Mouse (Mus musculus) frontal cortex, postnatal 25 days (tissue): ENCODE results near the gene Chka.

Experiments
- DNase-seq, 2 experiments: peaks; one replicate each; pipeline ENCODE4 v3.0.0; 2022; ENCODE audit warnings: low spot score in 2 of 2

Gene Chka

DNA sequence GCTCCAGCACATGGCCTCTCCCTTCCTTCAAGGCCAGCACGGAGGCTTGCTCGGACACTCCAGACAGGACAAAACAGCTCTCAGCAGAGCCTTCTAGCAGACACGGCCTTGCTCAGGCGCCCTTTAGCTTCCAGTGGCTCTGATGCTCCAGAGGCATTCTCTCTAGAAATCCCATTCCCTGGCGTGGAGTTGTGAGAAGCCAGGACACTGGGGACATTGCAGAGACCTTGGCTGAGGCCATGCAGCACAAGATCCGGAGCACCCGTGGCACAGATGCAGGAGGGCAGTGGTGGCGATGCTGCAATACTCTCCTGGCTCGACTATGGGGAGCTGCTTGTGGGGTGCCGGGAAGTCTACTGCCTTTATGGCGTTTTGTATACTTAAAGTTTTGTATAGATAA lies 65.2 kb downstream of the Chka start:
- DNase-seq: no peak

GRCm38 (mm10) chr19:3919928-3920327 lies 68.4 kb downstream of the Chka start:
- no peak for DNase-seq

DNA sequence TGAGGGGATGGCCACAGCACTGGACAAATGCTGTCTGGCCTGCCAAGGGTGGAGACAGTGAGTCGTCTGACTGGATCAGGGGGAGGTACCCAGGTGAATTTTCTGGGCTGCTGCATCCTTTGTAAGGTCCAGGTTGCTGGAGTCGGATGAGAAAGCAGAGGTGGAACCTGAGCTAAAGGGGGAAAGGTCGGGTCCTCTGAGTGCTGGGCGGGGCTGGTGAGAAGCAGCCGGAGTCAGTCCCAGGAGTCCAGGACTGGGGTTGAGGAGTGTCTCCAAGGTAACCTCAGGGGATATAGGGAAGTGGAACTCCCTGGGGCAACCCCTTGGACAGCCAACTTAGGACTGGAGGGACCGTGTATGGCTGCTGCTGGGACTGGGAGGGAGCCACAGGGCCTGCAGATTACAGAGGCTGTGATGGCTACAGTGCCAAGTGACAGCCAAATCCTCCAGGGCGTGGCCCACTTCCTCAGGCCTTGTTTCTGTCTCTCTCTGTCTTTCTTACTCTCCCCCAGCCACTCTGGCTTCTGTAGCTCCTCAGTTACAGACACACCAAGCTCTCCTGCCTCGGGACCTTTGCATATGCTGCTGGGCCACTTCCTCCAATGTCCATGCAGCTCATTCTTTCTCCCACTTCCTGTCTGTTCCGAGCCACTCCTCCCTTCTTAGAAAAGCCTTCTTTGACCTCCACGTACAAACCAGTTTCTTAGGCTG lies 71.2 kb downstream of the Chka start:
- DNase-seq: no peak

- DNase-seq: no peak
These were observed 72.0 kb downstream of the Chka start for GRCm38 (mm10) chr19:3923586-3923985.

DNA sequence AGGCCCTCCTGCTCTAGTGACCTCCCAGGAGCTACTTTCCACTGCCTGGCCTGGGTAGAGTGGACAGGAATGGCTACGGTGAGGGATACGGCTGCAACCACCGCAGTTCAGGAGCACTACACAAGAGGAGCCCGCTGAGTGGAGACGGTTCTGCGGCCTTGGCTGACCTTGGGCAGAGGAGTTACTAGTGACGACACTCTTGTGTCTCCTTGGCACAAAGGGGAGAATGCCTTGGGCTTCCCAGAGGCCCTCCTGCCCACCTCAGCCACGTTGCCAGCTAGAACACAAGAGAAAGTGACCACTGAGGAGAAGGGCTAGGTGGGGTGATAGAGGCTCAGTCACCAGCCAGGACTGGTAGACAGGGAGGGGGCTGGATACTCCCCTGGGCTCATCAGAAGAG lies 72.6 kb downstream of the Chka start:
- DNase-seq: no peak

GRCm38 (mm10) chr19:3924868-3925267 lies 73.3 kb downstream of the Chka start:
- no peak for DNase-seq

GRCm38 (mm10) chr19:3925859-3926258 lies 74.3 kb downstream of the Chka start:
- no peak for DNase-seq

DNA sequence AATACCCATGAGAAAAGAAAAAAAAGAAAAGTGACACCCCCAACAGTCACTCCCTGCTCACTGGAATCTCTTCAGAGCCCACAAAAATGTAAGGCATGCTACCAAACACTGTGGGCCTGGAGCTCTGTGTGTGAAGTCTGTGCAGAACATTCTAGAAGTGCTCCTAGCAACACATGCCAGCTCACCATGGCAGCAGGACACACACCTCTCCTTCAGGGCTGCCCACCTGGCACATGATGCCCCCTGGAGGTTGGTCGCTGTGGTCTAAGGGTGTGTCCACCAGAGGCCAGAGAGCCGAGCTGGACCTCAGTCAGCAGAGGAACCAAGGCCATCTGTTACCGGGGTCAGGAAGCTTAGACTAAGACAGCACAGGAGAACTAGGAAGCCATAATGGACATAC lies 74.7 kb downstream of the Chka start:
- no peak for DNase-seq

GRCm38 (mm10) chr19:3926685-3927084 lies 75.1 kb downstream of the Chka start:
- no peak for DNase-seq

DNA sequence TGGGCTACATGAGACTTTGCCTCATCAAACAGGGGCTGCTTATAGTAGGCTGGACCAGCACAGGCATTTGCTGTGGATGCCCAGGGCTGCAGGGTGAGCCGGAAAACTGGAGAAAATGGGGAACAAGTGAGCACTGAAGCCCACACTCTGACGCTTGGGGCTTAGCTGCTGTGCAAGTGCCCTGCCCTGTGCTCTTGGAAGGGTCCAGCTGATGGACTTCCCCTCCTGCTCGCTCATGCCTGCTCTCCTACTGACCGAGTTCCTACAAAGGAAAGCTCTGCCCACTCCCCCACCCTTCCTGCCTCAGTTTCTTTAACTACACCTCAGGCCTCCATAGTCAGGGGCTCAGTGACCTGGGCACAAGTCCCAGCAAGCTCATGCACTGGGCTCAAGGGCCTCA lies 76.4 kb downstream of the Chka start:
- DNase-seq: no peak

DNA sequence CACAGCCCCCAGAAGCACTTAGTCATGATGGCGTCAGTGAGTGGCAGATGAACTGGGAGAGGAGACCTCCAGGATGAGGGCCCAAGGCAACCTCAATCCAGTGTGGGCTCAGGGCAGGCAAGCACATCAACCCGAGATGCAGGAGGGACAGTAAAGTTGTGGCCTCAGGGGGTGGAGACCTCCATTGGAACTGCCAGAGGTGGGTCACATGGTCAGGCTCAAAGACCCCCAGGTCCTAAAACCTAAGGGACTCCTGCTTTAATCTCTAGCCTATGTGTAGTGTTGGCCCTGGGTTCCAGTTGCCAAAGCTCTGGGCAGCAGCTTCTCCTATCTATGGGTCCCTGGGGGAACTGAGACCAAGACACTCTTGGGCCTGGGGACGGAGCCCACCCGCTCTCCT lies 77.2 kb downstream of the Chka start:
- DNase-seq: no peak

- DNase-seq: peak in 1 of 2 experiments; percentile 44
These were observed 77.8 kb downstream of the Chka start, which contains the start of gene Aldh3b1 for GRCm38 (mm10) chr19:3929211-3929941. Aldh3b1 (minus strand) TSS chr19:3929808.

GRCm38 (mm10) chr19:3930262-3931057 lies 78.9 kb downstream of the Chka start:
- DNase-seq: no peak

GRCm38 (mm10) chr19:3931716-3932115 lies 80.1 kb downstream of the Chka start:
- no peak for DNase-seq

DNA sequence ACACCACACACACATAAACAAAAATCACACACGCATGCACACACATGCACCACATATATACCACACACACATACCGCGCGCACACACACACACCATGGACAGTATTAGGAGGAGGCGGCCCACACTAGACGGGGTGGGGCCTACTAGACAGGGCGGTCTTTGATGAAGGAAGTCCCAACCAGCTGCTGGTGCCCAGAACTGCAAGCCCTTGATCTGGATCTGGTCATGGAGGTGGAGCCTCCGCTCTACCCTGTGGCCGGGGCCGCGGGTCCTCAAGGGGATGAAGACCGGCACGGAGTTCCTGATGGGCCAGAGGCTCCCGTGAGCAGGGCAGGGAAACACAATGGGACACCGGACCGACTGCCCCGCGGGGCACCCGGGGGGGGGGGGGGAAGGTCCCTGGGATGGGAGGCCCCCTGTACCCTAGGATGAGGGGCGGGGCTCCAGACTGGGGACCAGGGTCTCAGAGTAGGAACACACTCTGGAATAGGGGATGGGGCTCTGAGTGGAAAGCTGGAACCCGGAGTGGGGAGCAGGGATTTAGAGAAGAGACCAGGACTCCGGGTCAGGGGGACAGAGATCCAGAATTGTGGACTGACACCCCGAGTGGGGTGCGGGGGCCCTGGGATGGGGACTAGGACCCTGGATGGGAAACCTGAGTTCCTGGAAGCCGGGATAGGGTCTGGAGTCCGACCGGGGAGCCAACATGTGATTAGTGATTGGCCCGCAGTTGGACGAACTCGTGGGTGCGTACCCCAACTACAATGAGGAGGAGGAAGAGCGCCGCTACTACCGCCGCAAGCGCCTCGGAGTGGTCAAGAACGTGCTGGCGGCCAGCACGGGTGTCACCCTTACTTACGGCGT lies 83.7 kb downstream of the Chka start, which contains the start of gene Unc93b1:
Gene Unc93b1 (plus strand): TSS at position 155 of the 864 bp plus-strand sequence.
- DNase-seq: no peak

- no peak for DNase-seq
These were observed 84.6 kb downstream of the Chka start for GRCm38 (mm10) chr19:3935896-3936850.

GRCm38 (mm10) chr19:3942315-3942714 lies 90.7 kb downstream of the Chka start:
- DNase-seq: no peak

- DNase-seq: no peak
These were observed 91.6 kb downstream of the Chka start for GRCm38 (mm10) chr19:3942986-3943735.
